Mouse (Mus musculus) heart, embryonic 14.5 days (tissue): ENCODE results near the gene Bcam. TPM values are rescaled to one million over a fixed set of nuclear protein-coding genes. Genes with fewer than 3 reads are reported as not detected.
"Not testable (repeated sequence)": the region's sequence is repeated elsewhere in the genome, so short reads cannot be mapped to it uniquely, and the experiment has no call there.

ENCODE experiments used
- ATAC-seq: fragments of 200-750 bp; cut with Nextera tagmentation; 2 replicates; pipeline ENCODE4 v1.8.0; 2017; ENCODE audit warnings: low read depth, moderate TSS enrichment; ENCODE audit not compliant: insufficient number of reproducible peaks, insufficient read depth, low FRiP score
- H3K27ac ChIP-seq, 2 experiments: fragments of 200-500 bp in 1 of 2; fragments of 300-500 bp in 1 of 2; sonication (generic) in 1 of 2; replicated peaks in 1 of 2; 2 replicates each; pipeline ENCODE4 v1.5.1; 2012 to 2014; ENCODE audit warnings: low read depth in 2 of 2, low read length in 2 of 2, control low read depth in 1 of 2, mild to moderate bottlenecking in 1 of 2, mixed read lengths in 1 of 2; ENCODE audit not compliant: control insufficient read depth in 1 of 2, insufficient read depth in 1 of 2
- H3K27me3 ChIP-seq: fragments of 300-500 bp; sonication (generic); 2 replicates; pipeline ENCODE4 v1.6.1; 2014; ENCODE audit warnings: mild to moderate bottlenecking, low read length, control low read depth; ENCODE audit not compliant: control insufficient read depth, insufficient read depth
- H3K36me3 ChIP-seq: fragments of 300-500 bp; sonication (generic); 2 replicates; pipeline ENCODE4 v1.6.1; 2014; ENCODE audit warnings: mild to moderate bottlenecking, control low read depth, low read length, mixed read lengths; ENCODE audit not compliant: control insufficient read depth, insufficient read depth
- H3K4me1 ChIP-seq, 2 experiments: fragments of 200-500 bp in 1 of 2; fragments of 300-500 bp in 1 of 2; sonication (generic) in 1 of 2; 2 replicates each; pipeline ENCODE4 v1.6.1; 2012 to 2014; ENCODE audit warnings: low read length in 2 of 2, control low read depth in 1 of 2, mixed read lengths in 1 of 2; ENCODE audit not compliant: control insufficient read depth in 2 of 2, insufficient read depth in 2 of 2
- H3K4me2 ChIP-seq: fragments of 300-500 bp; sonication (generic); 2 replicates; pipeline ENCODE4 v1.6.1; 2014; ENCODE audit warnings: mild to moderate bottlenecking, low read length
- H3K4me3 ChIP-seq, 2 experiments: fragments of 200-500 bp in 1 of 2; fragments of 300-500 bp in 1 of 2; sonication (generic) in 1 of 2; 2 replicates each; pipeline ENCODE4 v1.5.1; 2012 to 2014; ENCODE audit warnings: low read length in 2 of 2, mild to moderate bottlenecking in 2 of 2, control low read depth in 1 of 2, low read depth in 1 of 2, moderate library complexity in 1 of 2; ENCODE audit not compliant: control insufficient read depth in 1 of 2, insufficient read depth in 1 of 2
- H3K9ac ChIP-seq: fragments of 300-500 bp; sonication (generic); 2 replicates; pipeline ENCODE4 v1.6.1; 2014; ENCODE audit warnings: mild to moderate bottlenecking, low read length
- H3K9me3 ChIP-seq: fragments of 300-500 bp; sonication (generic); 2 replicates; pipeline ENCODE4 v1.6.1; 2016; ENCODE audit warnings: low read length, control low read depth; ENCODE audit not compliant: control insufficient read depth
- WGBS: fragments of 180-500 bp; shearing (Covaris S2); extraction: QIAGEN DNeasy Blood & Tissue Kit; methylation state at CpG from one replicate; pipeline ENCODE4 v1.1.7; 2014; 5-methylcytosine and 5-hydroxymethylcytosine counted together
- polyA plus RNA-seq: library from polyadenylated mRNA; unstranded; fragments of >200 nt; fragmentation: Nextera tagmentation; extraction: Ambion mirVana; gene quantifications from 2 replicates; pipeline ENCODE4 v1.2.1, GENCODE M21; 2014

Bcam gene
- polyA plus RNA-seq, 1 experiment from 2014 or later, result 321 TPM

- Histone ChIP-seq H3K9ac (no peak overlapping the region), H3K4me3 (peak overlapping the region in 1 of 2 experiments; percentile 22; a peak in 2 of 4 replicates), H3K27me3 (peaks cover 20% of the 10 kb centered on the region), H3K4me2 (peak overlapping the region; percentile 47), H3K9me3 (no peaks in the 10 kb centered on the region), H3K36me3 (no peaks in the 10 kb centered on the region), H3K27ac (no peak overlapping the region), H3K4me1 (peaks cover 0 to 4% of the 10 kb centered on the region in 2 experiments; a peak in 2 of 4 replicates)
- ATAC-seq, result no peak
- 9% methylated on average over 18 of the region's 18 CpGs for WGBS
Observed at GRCm38 (mm10) chr7:19796254-19796653, 25.4 kb upstream of the Bcam start.

GRCm38 (mm10) chr7:19795236-19795635, 24.4 kb upstream of the Bcam start:
- ATAC-seq, result no peak
- Histone ChIP-seq H3K27ac (no peak overlapping the region), H3K4me2 (no peak overlapping the region), H3K9ac (no peak overlapping the region), H3K9me3 (no peaks in the 10 kb centered on the region), H3K27me3 (peaks cover 23% of the 10 kb centered on the region), H3K4me3 (no peak overlapping the region), H3K4me1 (peaks cover 0 to 4% of the 10 kb centered on the region in 2 experiments; a peak in 2 of 4 replicates), H3K36me3 (no peaks in the 10 kb centered on the region)
- WGBS, result 73% methylated on average over 2 of the region's 2 CpGs

GRCm38 (mm10) chr7:19792701-19793630, 22.1 kb upstream of the Bcam start:
- Histone ChIP-seq H3K27ac (no peak overlapping the region), H3K4me3 (no peak overlapping the region), H3K4me1 (peaks cover 0 to 7% of the 10 kb centered on the region in 2 experiments; a peak in 3 of 4 replicates), H3K4me2 (no peak overlapping the region), H3K9me3 (no peaks in the 10 kb centered on the region), H3K27me3 (peaks cover 23% of the 10 kb centered on the region), H3K9ac (no peak overlapping the region), H3K36me3 (no peaks in the 10 kb centered on the region)
- ATAC-seq, result no peak
- WGBS, result 81% methylated on average over 19 of the region's 19 CpGs

- WGBS, result 79% methylated on average over 2 of the region's 2 CpGs
- H3K27ac ChIP-seq, H3K4me1 ChIP-seq, ATAC-seq, H3K4me2 ChIP-seq, H3K36me3 ChIP-seq, H3K9ac ChIP-seq, H3K9me3 ChIP-seq, H3K4me3 ChIP-seq: not testable (repeated sequence)
- H3K27me3 ChIP-seq, result peaks cover 14% of the 10 kb centered on the region
Observed at GRCm38 (mm10) chr7:19791504-19791903, 20.7 kb upstream of the Bcam start.

- ATAC-seq, result 0 out of 2 replicates have a peak, but pooled peaks have one; percentile 16
- Histone ChIP-seq H3K36me3 (no peaks in the 10 kb centered on the region), H3K4me2 (peak overlapping the region; percentile 86), H3K27me3 (peaks cover 3% of the 10 kb centered on the region; the same call in 1 of the 2 replicates), H3K9ac (peak overlapping the region; percentile 75), H3K4me1 (peaks cover 0 to 3% of the 10 kb centered on the region in 2 experiments; a peak in 1 of 4 replicates), H3K4me3 (peak overlapping the region; percentile 42), H3K9me3 (no peaks in the 10 kb centered on the region), H3K27ac (0 out of 4 replicates have a peak overlapping the region, but pooled peaks of 1 of the 2 experiments have one; percentile 33)
- WGBS, result 2% methylated on average over 19 of the region's 19 CpGs
Observed at GRCm38 (mm10) chr7:19789904-19790347, 19.1 kb upstream of the Bcam start.

- no peaks in the 10 kb centered on the region for H3K9me3 ChIP-seq
- no peak for ATAC-seq
- no peak overlapping the region for H3K4me2 ChIP-seq
- H3K4me1 ChIP-seq, result peaks cover 0 to 3% of the 10 kb centered on the region in 2 experiments; a peak in 1 of 4 replicates
- WGBS, result 44% methylated on average over 12 of the region's 12 CpGs
- no peaks in the 10 kb centered on the region for H3K36me3 ChIP-seq
- no peak overlapping the region for H3K9ac ChIP-seq
- peaks cover 3% of the 10 kb centered on the region; the same call in 1 of the 2 replicates for H3K27me3 ChIP-seq
- H3K27ac ChIP-seq, result no peak overlapping the region
- no peak overlapping the region for H3K4me3 ChIP-seq
Observed at GRCm38 (mm10) chr7:19785874-19786458, 15.2 kb upstream of the Bcam start.

- WGBS, result 19% methylated on average over 11 of the region's 11 CpGs
Observed at GRCm38 (mm10) chr7:19784764-19785535, 14.1 kb upstream of the Bcam start.

More at GRCm38 (mm10) chr7:19784764-19785535, 14.1 kb upstream of the Bcam start:
- Histone ChIP-seq H3K9me3 (no peaks in the 10 kb centered on the region), H3K36me3 (no peaks in the 10 kb centered on the region), H3K4me2 (no peak overlapping the region), H3K27ac (no peak overlapping the region), H3K4me1 (peaks cover 0 to 3% of the 10 kb centered on the region in 2 experiments; a peak in 1 of 4 replicates), H3K27me3 (no peaks in the 10 kb centered on the region), H3K9ac (no peak overlapping the region), H3K4me3 (no peak overlapping the region)
- no peak for ATAC-seq
